Mouse (Mus musculus): ENCODE measurements around the gene D3Ertd254e. TPM values are rescaled to one million over a fixed set of nuclear protein-coding genes. Genes with fewer than 3 reads are reported as not detected.

Gene D3Ertd254e
- total and polyA plus RNA-seq, 3 experiments = 3.0 to 5.8 (median 4.8) TPM

- Histone ChIP-seq H3K27me3 (replicated peaks) (no peaks in the 10 kb centered on the region), H3K9ac (ENCODE audit: insufficient read depth, low read depth) (no peak overlapping the region), H3K4me2 (ENCODE audit: insufficient read depth, low read depth, poor library complexity, severe bottlenecking) (no peak overlapping the region), H3K9me3 (replicated peaks; ENCODE audit: low read length) (no peaks in the 10 kb centered on the region), H3K36me3 (replicated peaks in 1 of 2; ENCODE audit: control insufficient read depth in 1 of 2, insufficient read depth in 1 of 2, low read length in 1 of 2) (no peaks in the 10 kb centered on the region), H3K27ac (ENCODE audit: insufficient read depth, low read depth) (no peak overlapping the region), H3K4me3 (replicated peaks in 1 of 3; ENCODE audit: low read depth in 2 of 3, low read length in 2 of 3, poor library complexity in 1 of 3) (no peak overlapping the region), H3K79me2 (replicated peaks; ENCODE audit: control insufficient read depth, extremely low read depth, insufficient read depth, poor library complexity, severe bottlenecking) (no peaks in the 10 kb centered on the region), H3K4me1 (ENCODE audit: control insufficient read depth in 1 of 2, insufficient read depth in 2 of 2) (no peaks in the 10 kb centered on the region)
- dilution Hi-C loops (cut with MboI; ENCODE audit: extremely low pct_ligation_motif_present, extremely low pct_unique_long_range_greater_than_20kb, low sequenced_read_pairs) (no loop called here), in situ Hi-C loops (cut with MboI; ENCODE audit: low pct_ligation_motif_present, low pct_unique_long_range_greater_than_20kb, low sequenced_read_pairs) (no loop called here)
- TF ChIP-seq CHD2 (IDR thresholded peaks at IDR 0.05; ENCODE audit: low read length) = no peak
- no peak for TF ChIP-seq BHLHE40 (IDR thresholded peaks at IDR 0.05; ENCODE audit: low read depth, low read length)
- no peak for TF ChIP-seq JUND (conservative IDR thresholded peaks at IDR 0.05; ENCODE audit: low read depth, low read length)
- TF ChIP-seq NELFE (IDR thresholded peaks at IDR 0.05; ENCODE audit: low read depth, low read length) = no peak
- no peak for TF ChIP-seq ELF1 (IDR thresholded peaks at IDR 0.05; ENCODE audit: low read depth, low read length)
- TF ChIP-seq CTCF (conservative IDR thresholded peaks at IDR 0.05 in 1 of 2, IDR thresholded peaks at IDR 0.05 in 1 of 2; ENCODE audit: low read depth in 2 of 2, low read length in 2 of 2) = no peak
- no peak for TF ChIP-seq USF1 (IDR thresholded peaks at IDR 0.05; ENCODE audit: low read depth, low read length)
- no peak for TF ChIP-seq HCFC1 (IDR thresholded peaks at IDR 0.05; ENCODE audit: low read depth, low read length)
- TF ChIP-seq MAFK (IDR thresholded peaks at IDR 0.05; ENCODE audit: insufficient replicate concordance, low read length) = no peak
- DNase-seq (ENCODE audit: extremely low read depth) = no peak
These were observed 52.1 kb downstream of the D3Ertd254e start for GRCm38 (mm10) chr3:36202932-36203331.

- H3K27me3 ChIP-seq (replicated peaks) = no peaks in the 10 kb centered on the region
- no peak overlapping the region for H3K27ac ChIP-seq (ENCODE audit: insufficient read depth, low read depth)
- no peak for DNase-seq (ENCODE audit: extremely low read depth)
- H3K4me2 ChIP-seq (ENCODE audit: insufficient read depth, low read depth, poor library complexity, severe bottlenecking) = no peak overlapping the region
- H3K36me3 ChIP-seq (replicated peaks in 1 of 2; ENCODE audit: control insufficient read depth in 1 of 2, insufficient read depth in 1 of 2, low read length in 1 of 2) = no peaks in the 10 kb centered on the region
- TF ChIP-seq ZC3H11A (IDR thresholded peaks at IDR 0.05; ENCODE audit: low read depth, low read length) (no peak), ZKSCAN1 (IDR thresholded peaks at IDR 0.05; ENCODE audit: borderline replicate concordance, low read depth, low read length) (no peak), POLR2AphosphoS2 (IDR thresholded peaks at IDR 0.05; ENCODE audit: low read depth, low read length) (no peak), JUN (IDR thresholded peaks at IDR 0.05; ENCODE audit: insufficient read depth, low read depth, low read length) (no peak)
- no peak overlapping the region for H3K9ac ChIP-seq (ENCODE audit: insufficient read depth, low read depth)
- H3K4me3 ChIP-seq (replicated peaks in 1 of 3; ENCODE audit: low read depth in 2 of 3, low read length in 2 of 3, poor library complexity in 1 of 3) = no peak overlapping the region
- H3K4me1 ChIP-seq (ENCODE audit: control insufficient read depth in 1 of 2, insufficient read depth in 2 of 2) = peaks cover 5 to 21% of the 10 kb centered on the region in 2 experiments; a peak in 3 of 4 replicates
- H3K79me2 ChIP-seq (replicated peaks; ENCODE audit: control insufficient read depth, extremely low read depth, insufficient read depth, poor library complexity, severe bottlenecking) = no peaks in the 10 kb centered on the region
- no peaks in the 10 kb centered on the region for H3K9me3 ChIP-seq (replicated peaks; ENCODE audit: low read length)
- dilution Hi-C loops (cut with MboI; ENCODE audit: extremely low pct_ligation_motif_present, extremely low pct_unique_long_range_greater_than_20kb, low sequenced_read_pairs) = no loop called here
- in situ Hi-C loops (cut with MboI; ENCODE audit: low pct_ligation_motif_present, low pct_unique_long_range_greater_than_20kb, low sequenced_read_pairs) = no loop called here
These were observed 56.9 kb downstream of the D3Ertd254e start for GRCm38 (mm10) chr3:36207520-36208264.

Data from CH12.LX (cell line).